Mouse (Mus musculus): ENCODE measurements around the gene Rbpj. TPM values are rescaled to one million over a fixed set of nuclear protein-coding genes. Genes with fewer than 3 reads are reported as not detected.

Rbpj gene
- polyA plus RNA-seq, 1 experiment from 2014 or later: 14.2 TPM

- TF ChIP-seq CTCF (IDR thresholded peaks at IDR 0.05; ENCODE audit: low read depth): no peak
- Histone ChIP-seq H3K4me3 (ENCODE audit: low read depth, low read length) (no peak overlapping the region), H3K27me3 (replicated peaks; ENCODE audit: control insufficient read depth, insufficient read depth, low read length) (no peaks in the 10 kb centered on the region), H3K4me1 (replicated peaks; ENCODE audit: control insufficient read depth, insufficient read depth, low read length) (no peaks in the 10 kb centered on the region), H3K4me2 (replicated peaks; ENCODE audit: low read depth) (no peak overlapping the region), H3K27ac (ENCODE audit: low read depth, low read length) (no peak overlapping the region), H3K36me3 (ENCODE audit: control insufficient read depth, insufficient read depth) (no peaks in the 10 kb centered on the region), H3K9ac (ENCODE audit: low read depth, low read length) (no peak overlapping the region), H3K9me3 (ENCODE audit: control insufficient read depth) (no peaks in the 10 kb centered on the region)
- 62% methylated on average over 6 of the region's 6 CpGs for WGBS
- ATAC-seq: no peak
These were observed 213.7 kb downstream of the Rbpj start for GRCm38 (mm10) chr5:53679651-53680050.

GRCm38 (mm10) chr5:53683916-53684315, 218.0 kb downstream of the Rbpj start:
- no peaks in the 10 kb centered on the region for H3K27me3 ChIP-seq (replicated peaks; ENCODE audit: control insufficient read depth, insufficient read depth, low read length)
- ATAC-seq: no peak
- H3K4me3 ChIP-seq (ENCODE audit: low read depth, low read length): no peak overlapping the region
- H3K4me2 ChIP-seq (replicated peaks; ENCODE audit: low read depth): no peak overlapping the region
- TF ChIP-seq CTCF (IDR thresholded peaks at IDR 0.05; ENCODE audit: low read depth): no peak
- no peak overlapping the region for H3K27ac ChIP-seq (ENCODE audit: low read depth, low read length)
- no peak overlapping the region for H3K9ac ChIP-seq (ENCODE audit: low read depth, low read length)
- H3K9me3 ChIP-seq (ENCODE audit: control insufficient read depth): no peaks in the 10 kb centered on the region
- 32% methylated on average over 3 of the region's 3 CpGs for WGBS
- no peaks in the 10 kb centered on the region for H3K4me1 ChIP-seq (replicated peaks; ENCODE audit: control insufficient read depth, insufficient read depth, low read length)
- no peaks in the 10 kb centered on the region for H3K36me3 ChIP-seq (ENCODE audit: control insufficient read depth, insufficient read depth)

GRCm38 (mm10) chr5:53684417-53684816, 218.5 kb downstream of the Rbpj start:
- Histone ChIP-seq H3K4me2 (replicated peaks; ENCODE audit: low read depth) (no peak overlapping the region), H3K9ac (ENCODE audit: low read depth, low read length) (no peak overlapping the region), H3K4me1 (replicated peaks; ENCODE audit: control insufficient read depth, insufficient read depth, low read length) (no peaks in the 10 kb centered on the region), H3K27ac (ENCODE audit: low read depth, low read length) (no peak overlapping the region), H3K9me3 (ENCODE audit: control insufficient read depth) (no peaks in the 10 kb centered on the region), H3K27me3 (replicated peaks; ENCODE audit: control insufficient read depth, insufficient read depth, low read length) (no peaks in the 10 kb centered on the region), H3K36me3 (ENCODE audit: control insufficient read depth, insufficient read depth) (no peaks in the 10 kb centered on the region), H3K4me3 (ENCODE audit: low read depth, low read length) (no peak overlapping the region)
- 36% methylated on average over 1 of the region's 1 CpGs for WGBS
- no peak for TF ChIP-seq CTCF (IDR thresholded peaks at IDR 0.05; ENCODE audit: low read depth)
- no peak for ATAC-seq

GRCm38 (mm10) chr5:53685623-53686022, 219.7 kb downstream of the Rbpj start:
- no peaks in the 10 kb centered on the region for H3K36me3 ChIP-seq (ENCODE audit: control insufficient read depth, insufficient read depth)
- 90% methylated on average over 4 of the region's 4 CpGs for WGBS
- H3K9ac ChIP-seq (ENCODE audit: low read depth, low read length): no peak overlapping the region
- no peaks in the 10 kb centered on the region for H3K4me1 ChIP-seq (replicated peaks; ENCODE audit: control insufficient read depth, insufficient read depth, low read length)
- no peaks in the 10 kb centered on the region for H3K27me3 ChIP-seq (replicated peaks; ENCODE audit: control insufficient read depth, insufficient read depth, low read length)
- no peak overlapping the region for H3K4me2 ChIP-seq (replicated peaks; ENCODE audit: low read depth)
- no peaks in the 10 kb centered on the region for H3K9me3 ChIP-seq (ENCODE audit: control insufficient read depth)
- ATAC-seq: no peak
- H3K4me3 ChIP-seq (ENCODE audit: low read depth, low read length): no peak overlapping the region
- no peak overlapping the region for H3K27ac ChIP-seq (ENCODE audit: low read depth, low read length)
- no peak for TF ChIP-seq CTCF (IDR thresholded peaks at IDR 0.05; ENCODE audit: low read depth)

GRCm38 (mm10) chr5:53686379-53686778, 220.4 kb downstream of the Rbpj start:
- Histone ChIP-seq H3K4me1 (replicated peaks; ENCODE audit: control insufficient read depth, insufficient read depth, low read length) (no peaks in the 10 kb centered on the region), H3K9me3 (ENCODE audit: control insufficient read depth) (no peaks in the 10 kb centered on the region), H3K4me2 (replicated peaks; ENCODE audit: low read depth) (no peak overlapping the region), H3K4me3 (ENCODE audit: low read depth, low read length) (no peak overlapping the region), H3K9ac (ENCODE audit: low read depth, low read length) (no peak overlapping the region), H3K27me3 (replicated peaks; ENCODE audit: control insufficient read depth, insufficient read depth, low read length) (no peaks in the 10 kb centered on the region), H3K27ac (ENCODE audit: low read depth, low read length) (no peak overlapping the region), H3K36me3 (ENCODE audit: control insufficient read depth, insufficient read depth) (no peaks in the 10 kb centered on the region)
- TF ChIP-seq CTCF (IDR thresholded peaks at IDR 0.05; ENCODE audit: low read depth): no peak
- WGBS: 58% methylated on average over 2 of the region's 2 CpGs
- ATAC-seq: no peak

GRCm38 (mm10) chr5:53688326-53688725, 222.4 kb downstream of the Rbpj start:
- no peaks in the 10 kb centered on the region for H3K36me3 ChIP-seq (ENCODE audit: control insufficient read depth, insufficient read depth)
- ATAC-seq: no peak
- TF ChIP-seq CTCF (IDR thresholded peaks at IDR 0.05; ENCODE audit: low read depth): no peak
- H3K4me2 ChIP-seq (replicated peaks; ENCODE audit: low read depth): no peak overlapping the region
- no peak overlapping the region for H3K4me3 ChIP-seq (ENCODE audit: low read depth, low read length)
- WGBS: 68% methylated on average over 7 of the region's 7 CpGs
- no peaks in the 10 kb centered on the region for H3K4me1 ChIP-seq (replicated peaks; ENCODE audit: control insufficient read depth, insufficient read depth, low read length)
- H3K9ac ChIP-seq (ENCODE audit: low read depth, low read length): no peak overlapping the region
- H3K9me3 ChIP-seq (ENCODE audit: control insufficient read depth): no peaks in the 10 kb centered on the region
- no peak overlapping the region for H3K27ac ChIP-seq (ENCODE audit: low read depth, low read length)
- no peaks in the 10 kb centered on the region for H3K27me3 ChIP-seq (replicated peaks; ENCODE audit: control insufficient read depth, insufficient read depth, low read length)

- 71% methylated on average over 3 of the region's 3 CpGs for WGBS
- Histone ChIP-seq H3K27me3 (replicated peaks; ENCODE audit: control insufficient read depth, insufficient read depth, low read length) (no peaks in the 10 kb centered on the region), H3K27ac (ENCODE audit: low read depth, low read length) (no peak overlapping the region), H3K4me1 (replicated peaks; ENCODE audit: control insufficient read depth, insufficient read depth, low read length) (no peaks in the 10 kb centered on the region), H3K9ac (ENCODE audit: low read depth, low read length) (no peak overlapping the region), H3K9me3 (ENCODE audit: control insufficient read depth) (no peaks in the 10 kb centered on the region), H3K36me3 (ENCODE audit: control insufficient read depth, insufficient read depth) (no peaks in the 10 kb centered on the region), H3K4me2 (replicated peaks; ENCODE audit: low read depth) (no peak overlapping the region), H3K4me3 (ENCODE audit: low read depth, low read length) (no peak overlapping the region)
- TF ChIP-seq CTCF (IDR thresholded peaks at IDR 0.05; ENCODE audit: low read depth): no peak
- no peak for ATAC-seq
These were observed 225.6 kb downstream of the Rbpj start for GRCm38 (mm10) chr5:53691577-53691976.

All from intestine, postnatal 0 days (tissue).